Mouse (Mus musculus): ENCODE measurements around the gene Alpl.

Alpl gene

DNA sequence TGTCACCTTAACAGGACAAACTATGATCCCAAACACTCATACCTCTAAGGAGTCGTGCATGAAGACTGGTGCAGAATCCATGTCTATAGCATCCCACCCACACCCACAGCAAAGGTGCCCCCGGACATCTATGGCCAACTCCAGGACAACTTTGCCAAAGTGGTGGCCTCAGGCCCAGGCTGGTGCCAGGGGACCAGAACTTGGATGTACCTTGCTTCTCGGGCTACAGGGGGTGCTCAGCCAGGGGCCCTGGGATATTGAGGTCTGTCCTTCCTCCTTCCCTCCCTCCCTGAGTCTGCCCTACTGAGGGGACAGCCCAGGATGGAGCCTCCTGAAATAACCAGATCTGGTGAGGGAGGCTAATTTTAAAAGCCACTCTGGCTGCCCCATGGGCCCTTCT is 63.8 kb downstream of the Alpl start:
- no peak for DNase-seq

GRCm38 (mm10) chr4:137731891-137732290 is 64.3 kb downstream of the Alpl start:
- DNase-seq: no peak

DNA sequence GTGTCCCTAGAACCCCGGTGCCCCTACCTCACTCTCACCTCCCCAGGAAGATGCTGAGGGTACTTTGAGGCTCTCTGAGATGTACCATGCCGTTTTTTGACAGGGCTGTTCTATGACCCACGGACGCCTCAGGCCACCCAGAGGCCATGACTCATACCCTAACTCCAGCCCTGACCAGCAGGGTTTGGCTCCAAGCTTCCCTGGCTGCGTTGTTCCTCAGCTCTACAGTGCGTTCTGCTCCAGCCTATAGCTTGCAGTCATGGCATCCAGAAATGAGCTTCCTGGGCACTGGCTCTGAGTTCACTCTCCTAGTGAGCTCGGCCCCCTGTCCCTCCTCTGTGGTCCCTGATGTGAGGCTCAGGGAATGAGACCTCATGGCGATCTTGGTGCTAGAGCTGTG is 65.4 kb downstream of the Alpl start:
- DNase-seq: no peak

DNA sequence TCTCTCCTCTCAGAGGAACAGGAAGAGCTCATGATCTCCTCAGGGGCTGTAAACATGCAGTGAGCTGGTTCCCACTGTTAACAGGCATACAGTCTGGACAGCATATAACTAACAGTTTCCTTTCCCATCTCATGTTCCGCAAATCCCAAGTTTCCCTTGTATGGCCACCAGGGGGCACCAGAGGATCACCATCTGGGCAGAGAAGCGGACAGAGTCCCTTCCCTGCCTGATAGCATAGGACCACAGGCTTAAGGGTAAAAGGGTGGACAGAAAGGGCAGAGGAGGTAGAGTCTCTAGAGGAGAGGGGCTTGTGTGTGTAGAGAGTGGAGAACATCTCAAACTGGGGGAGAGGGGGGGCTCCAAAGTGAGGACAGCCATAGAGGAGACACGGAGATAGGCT is 66.0 kb downstream of the Alpl start:
- DNase-seq: peak; percentile 74

- DNase-seq: no peak
Observed at GRCm38 (mm10) chr4:137729155-137729855, 66.9 kb downstream of the Alpl start.

DNA sequence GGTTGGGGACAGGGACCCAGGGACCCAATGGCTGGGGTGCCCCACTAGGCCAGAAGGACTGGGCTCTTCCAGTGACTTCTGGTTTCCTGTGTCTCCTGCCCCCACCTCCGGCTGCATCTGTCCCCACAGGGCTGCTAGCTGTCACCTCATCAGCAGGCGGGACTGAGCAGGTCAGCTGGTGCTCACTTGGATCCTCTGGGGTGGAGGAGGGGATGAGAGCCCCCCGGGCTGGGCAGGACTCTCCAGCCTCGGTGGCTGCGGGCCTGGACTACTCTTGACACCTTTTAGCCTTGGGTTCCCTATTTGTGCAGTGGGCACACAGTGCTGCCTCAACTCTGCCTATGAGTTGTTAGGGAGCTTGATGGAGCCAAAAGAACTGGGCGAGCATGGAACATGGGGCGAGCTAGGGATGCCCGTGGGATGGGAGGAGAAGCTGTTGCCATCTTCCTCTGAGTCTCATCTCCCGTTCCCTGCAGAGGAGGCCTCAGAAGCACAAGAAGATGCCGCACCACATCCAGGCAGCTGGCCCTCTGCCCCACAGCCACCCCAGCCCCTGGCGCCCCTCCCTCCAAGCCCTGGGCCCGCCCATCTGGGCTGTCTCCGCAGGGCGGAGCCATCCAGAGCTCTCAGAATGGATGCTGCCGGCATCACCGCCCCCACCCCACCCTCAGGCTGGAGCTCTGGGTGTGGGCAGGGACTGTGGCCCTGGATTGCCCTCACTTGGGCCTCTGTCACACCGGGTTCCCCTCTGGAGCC is 67.6 kb downstream of the Alpl start:
- no peak for DNase-seq

DNA sequence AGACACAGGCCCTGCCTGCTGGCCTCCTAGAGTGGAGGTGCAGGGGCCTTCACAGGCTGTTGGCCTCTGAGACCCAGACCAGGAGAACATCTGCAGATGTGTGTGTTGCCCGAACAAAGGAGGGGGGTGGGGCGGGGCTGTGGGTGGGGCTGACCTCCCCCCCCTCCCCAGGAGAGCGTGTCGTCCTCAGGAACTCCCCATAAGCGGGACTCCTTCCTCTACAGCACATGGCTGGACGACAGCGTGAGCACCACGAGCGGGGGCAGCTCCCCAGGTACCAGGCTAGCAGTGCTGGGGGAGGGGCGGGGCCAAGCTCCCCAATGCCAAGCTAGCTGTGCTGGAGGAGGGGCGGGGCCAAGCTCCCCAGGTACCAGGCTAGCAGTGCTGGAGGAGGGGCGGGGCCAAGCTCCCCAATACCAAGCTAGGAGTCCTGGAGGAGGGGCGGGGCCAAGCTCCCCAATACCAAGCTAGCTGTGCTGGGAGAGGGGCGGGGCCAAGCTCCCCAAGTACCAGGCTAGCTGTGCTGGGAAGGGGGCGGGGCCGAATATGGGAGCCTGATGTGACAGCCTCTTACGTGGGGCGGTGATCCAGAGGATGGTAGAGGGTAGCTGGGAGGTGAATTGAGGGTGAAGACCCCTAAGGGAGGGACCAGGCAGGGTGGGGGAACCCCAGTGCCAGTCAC is 68.5 kb downstream of the Alpl start:
- DNase-seq: no peak

DNA sequence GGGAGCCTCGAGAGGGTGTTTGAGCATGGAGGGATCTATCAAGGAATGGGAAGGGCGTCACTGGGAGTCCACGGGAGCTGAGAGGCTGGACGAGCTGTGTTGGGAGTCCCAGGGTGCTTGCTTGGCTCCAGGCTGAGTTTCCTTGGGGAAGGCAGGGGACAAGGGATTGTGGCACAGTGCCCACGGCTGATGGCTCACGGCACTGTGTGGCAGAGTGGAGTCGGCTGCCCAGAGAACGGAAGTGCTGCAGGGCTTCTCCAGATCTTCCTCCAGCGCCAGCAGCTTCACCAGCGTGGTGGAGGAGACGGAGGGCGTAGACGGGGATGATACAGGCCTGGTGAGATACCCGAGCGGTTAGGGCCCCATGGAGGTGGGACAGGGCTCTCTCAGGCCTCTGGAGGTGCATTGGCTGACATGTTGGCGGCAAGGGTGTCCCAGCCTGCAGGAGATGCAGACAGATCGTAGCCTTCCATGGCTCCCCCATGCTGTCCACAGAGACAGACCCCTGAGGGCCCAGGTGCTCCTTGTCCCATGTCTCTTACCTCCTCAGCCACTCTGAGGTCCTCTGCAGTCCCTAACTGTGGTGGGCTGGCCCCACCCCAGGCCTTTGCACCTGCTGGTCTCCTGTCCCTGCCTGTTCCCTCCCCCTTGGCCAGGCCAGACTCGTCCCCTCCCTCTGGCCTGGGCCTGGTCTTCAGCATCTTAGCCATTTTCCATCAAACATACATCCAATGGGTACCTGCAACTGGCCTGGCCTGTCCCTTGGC is 69.3 kb downstream of the Alpl start:
- DNase-seq: no peak

DNA sequence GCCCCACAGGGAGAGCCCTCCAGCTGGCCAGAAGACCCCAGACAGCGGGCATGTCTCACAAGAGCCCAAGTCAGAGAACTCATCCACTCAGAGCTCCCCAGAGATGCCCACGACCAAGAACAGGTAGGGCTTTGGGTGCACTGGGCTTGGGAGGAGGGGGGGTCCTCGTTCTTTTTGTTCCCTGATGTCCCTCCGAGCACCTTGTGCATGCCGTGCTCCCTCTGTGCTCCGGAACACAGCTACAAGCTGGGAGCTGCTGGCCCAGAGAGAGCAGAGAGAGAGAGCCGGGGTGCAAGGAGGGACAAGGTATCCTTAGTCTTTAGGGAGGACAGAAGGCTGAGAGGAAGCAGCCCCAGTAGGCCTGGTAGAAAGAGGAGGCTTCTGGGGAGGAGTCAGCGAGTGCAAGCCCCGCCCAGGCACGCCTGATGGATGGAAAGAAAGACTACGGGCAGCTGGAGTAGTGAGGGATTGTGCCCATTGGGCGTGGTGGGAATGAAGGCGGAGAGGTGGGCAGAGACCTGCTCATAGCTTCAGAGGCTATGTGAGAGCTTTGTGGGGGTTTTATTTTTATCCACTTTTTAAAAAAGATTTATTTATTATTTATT is 70.5 kb downstream of the Alpl start:
- DNase-seq: no peak

- DNase-seq: peak; percentile 73
Observed at GRCm38 (mm10) chr4:137724766-137725165, 71.4 kb downstream of the Alpl start.

- no peak for DNase-seq
Observed at GRCm38 (mm10) chr4:137724212-137724611, 72.0 kb downstream of the Alpl start.

GRCm38 (mm10) chr4:137723527-137723926 is 72.7 kb downstream of the Alpl start:
- DNase-seq: no peak

GRCm38 (mm10) chr4:137722692-137723427 is 73.3 kb downstream of the Alpl start:
- DNase-seq: peak; percentile 66

- DNase-seq: no peak
Observed at GRCm38 (mm10) chr4:137722230-137722629, 74.0 kb downstream of the Alpl start.

- no peak for DNase-seq
Observed at GRCm38 (mm10) chr4:137721563-137721962, 74.6 kb downstream of the Alpl start.

DNA sequence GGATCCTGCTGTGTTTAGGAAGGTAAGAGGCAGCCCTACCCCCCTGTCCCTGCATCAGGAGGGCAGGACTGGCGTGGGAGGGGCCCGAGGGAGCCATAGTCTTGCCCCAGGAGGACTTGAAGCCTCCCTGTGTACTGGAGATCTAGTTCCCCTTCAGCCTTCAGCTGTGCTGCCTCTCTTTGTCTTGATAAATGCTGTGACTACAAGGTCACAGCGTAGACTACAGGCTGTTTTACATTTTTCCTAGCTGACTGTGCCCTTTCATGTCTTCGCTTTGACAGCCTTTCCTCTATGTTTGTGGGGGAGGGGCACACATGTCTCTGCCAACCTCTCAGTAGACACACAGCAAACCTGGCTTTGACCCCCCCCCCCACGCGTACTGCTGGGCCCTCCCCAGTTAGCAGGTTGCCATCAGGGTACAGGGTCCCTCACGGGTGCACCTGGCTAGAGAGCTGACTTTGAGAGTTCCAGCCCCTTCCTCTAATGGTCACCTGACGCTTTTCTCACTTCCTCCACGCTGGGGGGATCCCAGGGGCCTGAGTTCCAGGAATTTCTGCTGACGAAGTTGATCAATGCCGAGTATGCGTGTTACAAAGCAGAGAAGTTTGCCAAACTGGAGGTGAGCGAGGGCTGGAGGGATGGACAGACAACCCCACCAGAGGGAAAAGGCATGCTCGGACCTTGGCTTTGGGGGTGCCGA is 76.7 kb downstream of the Alpl start:
- DNase-seq: no peak

DNA sequence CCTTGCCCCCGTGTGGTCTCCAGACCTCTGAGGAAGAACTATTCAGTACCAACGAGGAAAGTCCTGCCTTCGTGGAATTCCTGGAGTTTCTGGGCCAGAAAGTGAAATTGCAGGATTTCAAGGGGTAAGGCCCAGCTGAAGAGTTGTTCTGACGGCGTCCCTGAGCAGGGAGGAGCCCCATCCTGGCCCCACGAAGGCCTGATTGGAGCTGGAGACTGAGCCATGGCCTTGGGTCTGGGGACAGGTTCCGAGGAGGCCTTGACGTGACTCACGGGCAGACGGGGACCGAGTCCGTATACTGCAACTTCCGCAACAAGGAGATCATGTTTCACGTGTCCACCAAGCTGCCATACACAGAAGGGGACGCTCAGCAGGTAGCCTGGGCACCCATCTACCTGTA is 78.5 kb downstream of the Alpl start:
- no peak for DNase-seq

GRCm38 (mm10) chr4:137717005-137717404 is 79.2 kb downstream of the Alpl start:
- no peak for DNase-seq

- no peak for DNase-seq
Observed at GRCm38 (mm10) chr4:137714020-137714624, 82.1 kb downstream of the Alpl start.

DNA sequence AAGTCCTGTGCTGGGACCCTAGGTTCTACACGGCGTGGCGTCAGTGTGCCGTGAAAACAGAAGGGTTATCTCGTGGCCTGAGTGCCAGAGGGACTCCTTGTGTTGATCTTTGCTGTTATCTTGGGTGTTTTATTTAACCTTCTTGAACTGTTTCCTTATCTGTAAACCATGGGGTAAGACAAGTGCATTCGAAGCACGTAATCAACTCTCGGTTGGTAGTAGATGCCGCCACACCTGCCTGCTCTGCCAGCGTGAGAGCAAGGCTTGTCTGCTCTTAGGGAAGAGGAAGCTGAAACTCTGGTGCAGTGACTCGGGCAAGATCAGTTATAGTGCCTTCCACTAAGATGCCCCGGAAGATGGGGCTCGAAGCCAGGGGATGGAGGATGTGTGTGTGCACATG is 83.2 kb downstream of the Alpl start:
- DNase-seq: no peak

Measured in thymus, postnatal 25 days (tissue).